Mouse (Mus musculus) hindbrain, postnatal 0 days (tissue): Measurements from ENCODE around the gene Ncaph2. TPM values are rescaled to one million over a fixed set of nuclear protein-coding genes. Genes with fewer than 3 reads are reported as not detected.

Experiments
- ATAC-seq: fragments of 200-750 bp; cut with Nextera tagmentation; 2 replicates; pipeline ENCODE4 v1.8.0; 2017; ENCODE audit warnings: mild to moderate bottlenecking, moderate TSS enrichment, moderate library complexity
- DNase-seq: peaks from one replicate; pipeline ENCODE4 v3.0.0-alpha.2; 2015; ENCODE audit warnings: low spot score
- H3K27ac ChIP-seq: fragments of 300-500 bp; sonication (generic); 2 replicates; pipeline ENCODE4 v1.5.1; 2014; ENCODE audit warnings: mild to moderate bottlenecking
- H3K27me3 ChIP-seq: fragments of 300-500 bp; sonication (generic); 2 replicates; pipeline ENCODE4 v1.6.1; 2014; ENCODE audit warnings: low read length, mixed read lengths; ENCODE audit not compliant: insufficient read depth
- H3K36me3 ChIP-seq: fragments of 300-500 bp; sonication (generic); 2 replicates; pipeline ENCODE4 v1.6.1; 2014; ENCODE audit warnings: low read length, mixed read lengths; ENCODE audit not compliant: insufficient read depth
- H3K4me1 ChIP-seq: fragments of 300-500 bp; sonication (generic); 2 replicates; pipeline ENCODE4 v1.6.1; 2014; ENCODE audit warnings: antibody characterized with exemption, low read length, mixed read lengths; ENCODE audit not compliant: insufficient read depth
- H3K4me2 ChIP-seq: fragments of 300-500 bp; sonication (generic); 2 replicates; pipeline ENCODE4 v1.6.1; 2014; ENCODE audit warnings: low read depth, mild to moderate bottlenecking, low read length, moderate library complexity, mixed read lengths
- H3K4me3 ChIP-seq: fragments of 300-500 bp; sonication (generic); 2 replicates; pipeline ENCODE4 v1.5.1; 2014; ENCODE audit warnings: low read length
- H3K9ac ChIP-seq: fragments of 300-500 bp; sonication (generic); replicated peaks from 2 replicates; pipeline ENCODE4 v1.6.1; 2014; ENCODE audit warnings: mild to moderate bottlenecking, low read length, moderate library complexity, mixed read lengths
- H3K9me3 ChIP-seq: fragments of 300-500 bp; sonication (generic); 2 replicates; pipeline ENCODE4 v1.6.1; 2016; ENCODE audit warnings: low read length, mixed read lengths
- CTCF ChIP-seq: IDR thresholded peaks from 2 replicates; pipeline ENCODE4 v1.5.1; 2016; ENCODE audit warnings: antibody characterized with exemption, control low read depth, low read depth
- WGBS: fragments of 180-500 bp; shearing (Covaris S2); extraction: QIAGEN DNeasy Blood & Tissue Kit; methylation state at CpG from one replicate; pipeline ENCODE4 v1.1.7; 2014; 5-methylcytosine and 5-hydroxymethylcytosine counted together
- polyA plus RNA-seq: library from polyadenylated mRNA; unstranded; fragments of >200 nt; fragmentation: Nextera tagmentation; extraction: Ambion mirVana; gene quantifications from 2 replicates; pipeline ENCODE4 v1.2.1, GENCODE M21; 2015
- total RNA-seq: library from RNA; depleted of rRNA; stranded (reverse); fragments of >200 nt; gene quantifications from 2 replicates; pipeline ENCODE4 v1.2.3, GENCODE M21; 2014

Gene Ncaph2
- total and polyA plus RNA-seq, 2 experiments from 2014 or later, result 97.1 to 106 TPM

DNA sequence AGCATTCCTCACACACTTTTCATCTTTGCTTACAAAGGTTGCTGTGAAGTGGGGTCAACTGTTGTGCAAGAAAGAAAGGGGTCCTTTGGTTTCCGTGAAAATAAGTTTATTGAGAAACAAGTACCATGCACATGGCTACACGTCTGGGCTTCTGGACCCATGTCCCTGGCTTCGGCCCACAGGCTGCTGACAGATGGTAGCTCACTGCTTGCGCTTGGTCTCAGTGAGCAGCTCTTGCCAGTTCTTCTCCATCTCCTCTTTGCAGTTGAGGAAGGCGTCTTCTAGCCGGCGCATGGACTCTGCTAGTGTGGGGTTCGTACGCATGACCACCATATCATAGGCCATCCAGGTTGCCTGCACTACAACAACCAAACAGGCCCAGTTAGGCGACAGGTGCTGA lies 34.6 kb downstream of the Ncaph2 start:
- no peak overlapping the region for H3K27ac ChIP-seq
- DNase-seq (no peak), ATAC-seq (no peak)
- no peak overlapping the region for H3K9ac ChIP-seq
- 82% methylated on average over 10 of the region's 10 CpGs for WGBS
- H3K4me3 ChIP-seq, result no peak overlapping the region
- H3K4me1 ChIP-seq, result no peaks in the 10 kb centered on the region
- no peak overlapping the region for H3K4me2 ChIP-seq
- H3K9me3 ChIP-seq, result no peaks in the 10 kb centered on the region
- no peak for TF ChIP-seq CTCF
- no peaks in the 10 kb centered on the region for H3K27me3 ChIP-seq
- no peaks in the 10 kb centered on the region for H3K36me3 ChIP-seq

DNA sequence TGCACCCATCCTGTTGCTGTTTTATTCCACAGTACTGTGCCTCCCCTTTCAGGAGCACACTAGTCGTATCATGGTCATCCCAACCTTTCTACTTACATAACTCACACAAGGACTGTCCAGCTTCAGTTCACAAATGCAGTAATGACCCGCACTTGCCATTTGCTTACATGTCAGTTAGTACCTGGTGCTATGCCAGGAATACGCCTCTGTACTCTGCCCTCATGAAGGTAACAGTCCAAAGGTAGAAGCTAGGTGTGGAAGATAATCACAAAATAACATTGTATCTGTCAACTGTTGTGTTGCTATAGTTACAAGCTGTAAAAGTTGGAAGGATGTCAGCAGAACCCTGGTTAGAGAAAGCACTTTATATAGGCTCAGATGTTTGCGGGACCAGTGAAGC lies 41.4 kb downstream of the Ncaph2 start:
- DNase-seq (no peak), ATAC-seq (no peak)
- Histone ChIP-seq H3K9me3 (no peaks in the 10 kb centered on the region), H3K36me3 (no peaks in the 10 kb centered on the region), H3K27ac (no peak overlapping the region), H3K4me1 (no peaks in the 10 kb centered on the region), H3K4me3 (no peak overlapping the region), H3K9ac (no peak overlapping the region), H3K4me2 (no peak overlapping the region), H3K27me3 (no peaks in the 10 kb centered on the region)
- no peak for TF ChIP-seq CTCF
- WGBS, result 88% methylated on average over 4 of the region's 4 CpGs

DNA sequence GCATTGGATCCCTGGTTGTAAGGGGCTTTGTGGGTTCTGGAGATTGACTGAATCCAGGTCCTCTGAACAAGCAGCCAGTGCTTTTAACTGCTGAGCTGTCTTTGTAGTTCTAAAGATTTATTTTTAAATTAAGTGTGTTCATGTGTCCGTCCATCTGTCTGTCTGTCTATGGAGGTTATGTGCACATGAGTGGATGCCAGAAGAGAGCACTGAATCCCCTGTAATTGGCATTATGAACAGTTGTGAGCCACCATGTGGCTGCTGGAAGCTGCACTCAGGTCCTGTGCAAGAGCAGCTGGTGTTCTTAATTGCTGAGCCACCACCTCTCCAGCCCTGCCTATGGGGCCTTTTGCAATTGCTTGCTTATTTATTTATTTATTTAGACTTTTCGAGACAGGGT lies 42.6 kb downstream of the Ncaph2 start:
- Histone ChIP-seq H3K9ac (no peak overlapping the region), H3K36me3 (no peaks in the 10 kb centered on the region), H3K4me2 (no peak overlapping the region), H3K4me3 (no peak overlapping the region), H3K27ac (no peak overlapping the region), H3K27me3 (no peaks in the 10 kb centered on the region), H3K9me3 (no peaks in the 10 kb centered on the region), H3K4me1 (no peaks in the 10 kb centered on the region)
- TF ChIP-seq CTCF, result no peak
- DNase-seq (peak; percentile 30), ATAC-seq (peak; percentile 67; the same call in 1 of the 2 replicates)
- 53% methylated on average over 2 of the region's 2 CpGs for WGBS

DNA sequence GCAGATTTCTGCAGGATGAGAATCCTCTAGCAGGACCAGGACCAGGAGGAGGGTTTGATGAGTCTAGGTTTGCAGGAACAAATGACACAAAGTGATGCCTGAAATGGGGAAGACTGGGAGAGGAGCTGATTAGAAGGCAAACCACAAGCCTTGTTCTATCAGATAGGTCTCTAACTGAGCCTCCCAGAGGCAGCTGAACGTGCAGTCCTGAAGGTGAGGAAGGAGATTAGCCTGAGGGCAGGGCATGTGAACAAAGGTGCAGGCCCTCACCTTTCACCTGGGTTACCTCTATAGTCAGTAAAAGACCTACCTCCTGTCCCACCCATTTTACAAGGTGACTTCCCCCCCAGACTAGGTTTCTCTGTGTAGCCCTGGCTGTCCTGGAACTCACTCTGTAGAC lies 44.2 kb downstream of the Ncaph2 start:
- DNase-seq (no peak), ATAC-seq (no peak)
- no peak overlapping the region for H3K4me2 ChIP-seq
- no peak overlapping the region for H3K9ac ChIP-seq
- no peaks in the 10 kb centered on the region for H3K27me3 ChIP-seq
- 44% methylated on average over 1 of the region's 1 CpGs for WGBS
- no peak overlapping the region for H3K4me3 ChIP-seq
- H3K4me1 ChIP-seq, result no peaks in the 10 kb centered on the region
- no peak overlapping the region for H3K27ac ChIP-seq
- TF ChIP-seq CTCF, result no peak
- H3K36me3 ChIP-seq, result no peaks in the 10 kb centered on the region
- H3K9me3 ChIP-seq, result no peaks in the 10 kb centered on the region

DNA sequence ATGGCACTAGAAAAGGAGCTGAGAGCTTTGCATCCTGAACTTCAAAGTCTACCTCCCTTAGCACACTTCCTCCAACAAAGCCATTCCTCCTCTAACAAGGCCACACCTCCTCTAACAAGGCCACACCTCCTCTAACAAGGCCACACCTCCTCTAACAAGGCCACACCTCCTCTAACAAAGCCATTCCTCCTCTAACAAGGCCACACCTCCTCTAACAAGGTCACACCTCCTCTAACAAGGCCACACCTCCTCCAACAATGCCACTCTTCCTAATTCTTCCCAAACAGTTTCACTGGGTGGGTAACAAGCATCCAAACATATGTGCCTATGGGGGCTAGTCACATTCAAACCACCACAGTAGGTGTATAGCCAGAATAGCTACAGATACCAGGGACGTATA lies 47.0 kb downstream of the Ncaph2 start:
- no peak overlapping the region for H3K4me3 ChIP-seq
- no peaks in the 10 kb centered on the region for H3K27me3 ChIP-seq
- H3K9me3 ChIP-seq, result no peaks in the 10 kb centered on the region; the same call in 1 of the 2 replicates
- no peak overlapping the region for H3K9ac ChIP-seq
- no peak for DNase-seq
- 82% methylated on average over 1 of the region's 1 CpGs for WGBS
- H3K36me3 ChIP-seq, result no peaks in the 10 kb centered on the region
- no peaks in the 10 kb centered on the region for H3K4me1 ChIP-seq
- TF ChIP-seq CTCF, result no peak
- H3K27ac ChIP-seq, result no peak overlapping the region
- ATAC-seq, result no peak
- no peak overlapping the region for H3K4me2 ChIP-seq

DNA sequence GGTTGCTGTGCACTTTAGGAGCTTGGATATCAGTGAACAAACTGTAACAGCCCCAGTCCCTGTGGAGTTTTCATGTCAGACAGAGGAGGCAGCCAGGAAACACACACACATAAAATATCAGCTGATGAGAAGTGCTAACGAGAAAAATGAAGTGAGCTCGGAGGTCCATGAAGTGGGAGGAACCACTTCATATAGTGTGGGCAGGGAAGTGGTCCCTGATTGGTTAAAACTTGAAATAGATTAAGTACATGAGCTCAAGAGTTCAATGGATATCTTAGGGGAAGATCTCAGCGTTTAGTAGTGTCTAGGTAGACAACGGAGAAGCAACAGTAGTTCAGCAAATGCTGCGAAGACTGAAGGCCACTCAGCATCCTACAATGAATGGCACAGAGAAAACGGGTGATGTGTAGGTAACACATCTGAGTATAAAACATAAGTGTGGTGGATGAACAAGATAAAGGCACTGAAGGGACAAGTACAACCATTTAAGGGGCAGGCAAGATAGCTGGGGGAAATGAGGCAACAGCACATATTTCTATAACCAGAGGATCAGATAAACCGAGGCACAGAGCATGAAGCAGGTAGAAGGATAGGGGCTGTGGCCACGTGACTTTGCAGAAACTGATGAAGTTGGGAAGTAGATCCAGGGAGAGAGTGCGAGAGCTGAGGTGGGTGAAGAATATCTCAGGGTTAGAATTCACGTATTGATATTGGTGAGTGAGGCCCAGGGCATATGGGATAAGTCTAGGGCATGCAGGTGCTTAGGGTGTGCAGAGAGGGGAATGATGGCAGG lies 49.5 kb downstream of the Ncaph2 start:
- Histone ChIP-seq H3K36me3 (no peaks in the 10 kb centered on the region), H3K4me1 (no peaks in the 10 kb centered on the region), H3K4me3 (no peak overlapping the region), H3K27me3 (no peaks in the 10 kb centered on the region), H3K9ac (no peak overlapping the region), H3K4me2 (no peak overlapping the region), H3K9me3 (peaks cover 5% of the 10 kb centered on the region), H3K27ac (no peak overlapping the region)
- WGBS, result 86% methylated on average over 10 of the region's 10 CpGs
- ATAC-seq (no peak), DNase-seq (no peak)
- no peak for TF ChIP-seq CTCF

DNA sequence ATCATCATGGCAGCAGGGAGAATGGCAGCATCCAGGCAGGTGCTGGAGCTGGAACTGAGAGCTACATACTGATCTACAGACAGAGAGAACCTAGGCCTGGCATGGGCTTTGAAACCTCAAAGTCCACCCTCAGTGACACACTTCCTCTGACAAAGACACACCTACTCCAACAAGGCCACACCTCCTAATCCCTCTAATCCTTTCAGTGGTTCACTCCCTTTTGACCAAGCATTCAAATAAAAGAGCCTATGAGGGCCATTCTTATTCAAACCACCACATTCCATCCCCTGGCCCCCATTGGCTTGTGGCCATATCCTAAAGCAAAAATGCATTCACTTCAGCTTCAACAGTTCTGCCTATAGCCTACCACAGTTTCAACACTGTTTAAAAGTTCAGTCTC lies 51.2 kb downstream of the Ncaph2 start:
- no peak overlapping the region for H3K4me2 ChIP-seq
- peaks cover 5% of the 10 kb centered on the region for H3K9me3 ChIP-seq
- no peak overlapping the region for H3K27ac ChIP-seq
- no peaks in the 10 kb centered on the region for H3K36me3 ChIP-seq
- no peak overlapping the region for H3K9ac ChIP-seq
- ATAC-seq, result no peak
- no peak for DNase-seq
- no peak for TF ChIP-seq CTCF
- H3K4me3 ChIP-seq, result no peak overlapping the region
- H3K4me1 ChIP-seq, result no peaks in the 10 kb centered on the region
- no peaks in the 10 kb centered on the region for H3K27me3 ChIP-seq
